Mouse (Mus musculus) lung, embryonic 15.5 days (tissue): ENCODE measurements around the gene Lyrm9. TPM values are rescaled to one million over a fixed set of nuclear protein-coding genes. Genes with fewer than 3 reads are reported as not detected.
A peak's percentile ranks its signal among the peaks of the same experiment; 100 is the strongest.

Source experiments
- ATAC-seq: fragments of 200-750 bp; cut with Nextera tagmentation; 2 replicates; pipeline ENCODE4 v1.8.0; 2017; ENCODE audit warnings: moderate number of reproducible peaks, borderline replicate concordance; ENCODE audit not compliant: low FRiP score, low TSS enrichment; ENCODE audit errors: extremely low read depth
- H3K27ac ChIP-seq: fragments of 300-500 bp; sonication (generic); 2 replicates; pipeline ENCODE4 v1.5.1; 2015; ENCODE audit warnings: moderate library complexity, mild to moderate bottlenecking, inconsistent platforms
- H3K27me3 ChIP-seq: fragments of 300-500 bp; sonication (generic); 2 replicates; pipeline ENCODE4 v1.6.1; 2015; ENCODE audit warnings: inconsistent platforms
- H3K36me3 ChIP-seq: fragments of 300-500 bp; sonication (generic); 2 replicates; pipeline ENCODE4 v1.6.1; 2015; ENCODE audit warnings: inconsistent platforms
- H3K4me1 ChIP-seq: fragments of 300-500 bp; sonication (generic); 2 replicates; pipeline ENCODE4 v1.6.1; 2015; ENCODE audit warnings: inconsistent platforms
- H3K4me2 ChIP-seq: fragments of 300-500 bp; sonication (generic); 2 replicates; pipeline ENCODE4 v1.6.1; 2015; ENCODE audit warnings: inconsistent platforms, mild to moderate bottlenecking, moderate library complexity
- H3K4me3 ChIP-seq: fragments of 300-500 bp; sonication (generic); 2 replicates; pipeline ENCODE4 v1.5.1; 2015; ENCODE audit warnings: mild to moderate bottlenecking, inconsistent platforms
- H3K9ac ChIP-seq: fragments of 300-500 bp; sonication (generic); 2 replicates; pipeline ENCODE4 v1.6.1; 2015; ENCODE audit warnings: inconsistent platforms
- H3K9me3 ChIP-seq: fragments of 300-500 bp; sonication (generic); 2 replicates; pipeline ENCODE4 v1.6.1; 2016; ENCODE audit warnings: inconsistent platforms
- WGBS: fragments of 180-500 bp; shearing (Covaris S2); methylation state at CpG from one replicate; pipeline ENCODE4 v1.1.7; 2015; 5-methylcytosine and 5-hydroxymethylcytosine counted together
- polyA plus RNA-seq: library from polyadenylated mRNA; unstranded; fragments of >200 nt; fragmentation: Nextera tagmentation; extraction: Ambion mirVana; gene quantifications from 2 replicates; pipeline ENCODE4 v1.2.1, GENCODE M21; 2015

Gene Lyrm9
- polyA plus RNA-seq, 1 experiment from 2014 or later = 15.5 TPM

GRCm38 (mm10) chr11:78817311-78818022 lies 8.9 kb upstream of the Lyrm9 start:
- Histone ChIP-seq H3K36me3 (no peaks in the 10 kb centered on the region), H3K9me3 (no peaks in the 10 kb centered on the region), H3K4me1 (peaks cover 5% of the 10 kb centered on the region; the same call in 1 of the 2 replicates), H3K4me2 (no peak overlapping the region), H3K27me3 (no peaks in the 10 kb centered on the region), H3K9ac (no peak overlapping the region), H3K27ac (no peak overlapping the region), H3K4me3 (no peak overlapping the region)
- WGBS = 75% methylated on average over 11 of the region's 11 CpGs
- ATAC-seq = no peak

GRCm38 (mm10) chr11:78820337-78821000 lies 5.9 kb upstream of the Lyrm9 start:
- 24% methylated on average over 12 of the region's 12 CpGs for WGBS

GRCm38 (mm10) chr11:78822792-78823498 lies 3.4 kb upstream of the Lyrm9 start:
- H3K4me1 ChIP-seq = peaks cover 14% of the 10 kb centered on the region; the same call in 1 of the 2 replicates
- no peak overlapping the region for H3K9ac ChIP-seq
- H3K27me3 ChIP-seq = no peaks in the 10 kb centered on the region
- no peaks in the 10 kb centered on the region for H3K9me3 ChIP-seq
- H3K4me3 ChIP-seq = no peak overlapping the region
- WGBS = 58% methylated on average over 13 of the region's 13 CpGs
- no peak for ATAC-seq
- H3K27ac ChIP-seq = no peak overlapping the region
- no peaks in the 10 kb centered on the region for H3K36me3 ChIP-seq
- H3K4me2 ChIP-seq = no peak overlapping the region

More at GRCm38 (mm10) chr11:78820337-78821000, 5.9 kb upstream of the Lyrm9 start:
- Histone ChIP-seq H3K4me3 (no peak overlapping the region), H3K9me3 (no peaks in the 10 kb centered on the region), H3K9ac (no peak overlapping the region), H3K36me3 (no peaks in the 10 kb centered on the region), H3K4me2 (no peak overlapping the region), H3K4me1 (peaks cover 5% of the 10 kb centered on the region; the same call in 1 of the 2 replicates), H3K27ac (no peak overlapping the region), H3K27me3 (no peaks in the 10 kb centered on the region)
- ATAC-seq = no peak

- H3K4me3 ChIP-seq = no peak overlapping the region
- H3K4me1 ChIP-seq = peaks cover 28% of the 10 kb centered on the region
- 45% methylated on average over 7 of the region's 7 CpGs for WGBS
- no peak overlapping the region for H3K27ac ChIP-seq
- H3K9me3 ChIP-seq = no peaks in the 10 kb centered on the region
- H3K36me3 ChIP-seq = no peaks in the 10 kb centered on the region
- ATAC-seq = no peak
- no peak overlapping the region for H3K4me2 ChIP-seq
- no peaks in the 10 kb centered on the region for H3K27me3 ChIP-seq
- H3K9ac ChIP-seq = no peak overlapping the region
Observed at GRCm38 (mm10) chr11:78827546-78827945, 1.2 kb downstream of the Lyrm9 start.

GRCm38 (mm10) chr11:78828386-78828785 lies 2.0 kb downstream of the Lyrm9 start:
- Histone ChIP-seq H3K4me1 (peaks cover 35% of the 10 kb centered on the region), H3K27ac (no peak overlapping the region), H3K27me3 (no peaks in the 10 kb centered on the region), H3K9ac (no peak overlapping the region), H3K36me3 (no peaks in the 10 kb centered on the region), H3K4me3 (no peak overlapping the region), H3K4me2 (no peak overlapping the region), H3K9me3 (no peaks in the 10 kb centered on the region)
- 28% methylated on average over 2 of the region's 2 CpGs for WGBS
- no peak for ATAC-seq

- Histone ChIP-seq H3K4me1 (peaks cover 35% of the 10 kb centered on the region), H3K9ac (no peak overlapping the region), H3K27me3 (no peaks in the 10 kb centered on the region), H3K4me2 (no peak overlapping the region), H3K27ac (no peak overlapping the region), H3K36me3 (no peaks in the 10 kb centered on the region), H3K9me3 (no peaks in the 10 kb centered on the region), H3K4me3 (no peak overlapping the region)
- WGBS = 21% methylated on average over 6 of the region's 6 CpGs
- ATAC-seq = no peak
Observed at GRCm38 (mm10) chr11:78829373-78829772, 3.0 kb downstream of the Lyrm9 start.

GRCm38 (mm10) chr11:78830180-78830579 lies 3.8 kb downstream of the Lyrm9 start:
- no peaks in the 10 kb centered on the region for H3K9me3 ChIP-seq
- no peaks in the 10 kb centered on the region for H3K27me3 ChIP-seq
- no peak overlapping the region for H3K4me3 ChIP-seq
- no peak for ATAC-seq
- H3K27ac ChIP-seq = no peak overlapping the region
- peaks cover 35% of the 10 kb centered on the region for H3K4me1 ChIP-seq
- no peak overlapping the region for H3K4me2 ChIP-seq
- WGBS = 31% methylated on average over 8 of the region's 8 CpGs
- no peak overlapping the region for H3K9ac ChIP-seq
- no peaks in the 10 kb centered on the region for H3K36me3 ChIP-seq

GRCm38 (mm10) chr11:78831716-78832115 lies 5.3 kb downstream of the Lyrm9 start:
- H3K27ac ChIP-seq = no peak overlapping the region
- H3K27me3 ChIP-seq = no peaks in the 10 kb centered on the region

GRCm38 (mm10) chr11:78832117-78832726 lies 5.8 kb downstream of the Lyrm9 start:
- H3K4me1 ChIP-seq = peaks cover 30% of the 10 kb centered on the region
- no peak overlapping the region for H3K4me3 ChIP-seq
- no peak overlapping the region for H3K4me2 ChIP-seq
- no peaks in the 10 kb centered on the region for H3K9me3 ChIP-seq
- no peak for ATAC-seq
- no peaks in the 10 kb centered on the region for H3K27me3 ChIP-seq
- H3K9ac ChIP-seq = no peak overlapping the region
- peak overlapping the region; percentile 43; the same call in 1 of the 2 replicates for H3K27ac ChIP-seq
- no peaks in the 10 kb centered on the region for H3K36me3 ChIP-seq
- 84% methylated on average over 10 of the region's 10 CpGs for WGBS

More at GRCm38 (mm10) chr11:78831716-78832115, 5.3 kb downstream of the Lyrm9 start:
- no peak for ATAC-seq
- 51% methylated on average over 4 of the region's 4 CpGs for WGBS
- Histone ChIP-seq H3K9me3 (no peaks in the 10 kb centered on the region), H3K4me1 (peaks cover 30% of the 10 kb centered on the region), H3K36me3 (no peaks in the 10 kb centered on the region), H3K4me2 (no peak overlapping the region), H3K9ac (no peak overlapping the region), H3K4me3 (no peak overlapping the region)

GRCm38 (mm10) chr11:78832816-78833314 lies 6.5 kb downstream of the Lyrm9 start:
- peak overlapping the region; percentile 53 for H3K27ac ChIP-seq
- H3K4me3 ChIP-seq = no peak overlapping the region
- no peaks in the 10 kb centered on the region for H3K36me3 ChIP-seq
- H3K27me3 ChIP-seq = no peaks in the 10 kb centered on the region
- H3K9ac ChIP-seq = no peak overlapping the region
- H3K9me3 ChIP-seq = no peaks in the 10 kb centered on the region
- 35% methylated on average over 13 of the region's 13 CpGs for WGBS
- no peak overlapping the region for H3K4me2 ChIP-seq
- peaks cover 26% of the 10 kb centered on the region for H3K4me1 ChIP-seq
- ATAC-seq = 0 out of 2 replicates have a peak, but pooled peaks have one; percentile 63

- H3K4me2 ChIP-seq = no peak overlapping the region
- H3K9me3 ChIP-seq = no peaks in the 10 kb centered on the region
- no peaks in the 10 kb centered on the region for H3K36me3 ChIP-seq
- no peak for ATAC-seq
- H3K4me1 ChIP-seq = peaks cover 17% of the 10 kb centered on the region
- WGBS = 82% methylated on average over 4 of the region's 4 CpGs
- H3K9ac ChIP-seq = no peak overlapping the region
- H3K4me3 ChIP-seq = no peak overlapping the region
- no peak overlapping the region for H3K27ac ChIP-seq
- no peaks in the 10 kb centered on the region for H3K27me3 ChIP-seq
Observed at GRCm38 (mm10) chr11:78836486-78836885, 10.1 kb downstream of the Lyrm9 start.
